Mouse (Mus musculus) hindbrain, embryonic 16.5 days (tissue): ENCODE results near the gene H2-Q10. TPM values are rescaled to one million over a fixed set of nuclear protein-coding genes. Genes with fewer than 3 reads are reported as not detected.
A peak's percentile ranks its signal among the peaks of the same experiment; 100 is the strongest.
"Not testable (repeated sequence)": the region's sequence is repeated elsewhere in the genome, so short reads cannot be mapped to it uniquely, and the experiment has no call there.

ENCODE experiments used
- ATAC-seq: fragments of 200-750 bp; cut with Nextera tagmentation; 2 replicates; pipeline ENCODE4 v1.8.0; 2017; ENCODE audit warnings: moderate TSS enrichment, moderate library complexity
- H3K27ac ChIP-seq: fragments of 300-500 bp; sonication (generic); 2 replicates; pipeline ENCODE4 v1.5.1; 2014; ENCODE audit warnings: low read depth, mild to moderate bottlenecking, control low read depth, low read length, moderate library complexity
- H3K27me3 ChIP-seq: fragments of 300-500 bp; sonication (generic); replicated peaks from 2 replicates; pipeline ENCODE4 v1.6.1; 2014; ENCODE audit warnings: low read length; ENCODE audit not compliant: control insufficient read depth, insufficient read depth
- H3K36me3 ChIP-seq: fragments of 300-500 bp; sonication (generic); 2 replicates; pipeline ENCODE4 v1.6.1; 2014; ENCODE audit warnings: mild to moderate bottlenecking, low read length, moderate library complexity, mixed read lengths; ENCODE audit not compliant: control insufficient read depth, insufficient read depth
- H3K4me1 ChIP-seq: fragments of 300-500 bp; sonication (generic); 2 replicates; pipeline ENCODE4 v1.6.1; 2014; ENCODE audit warnings: low read depth, low read length; ENCODE audit not compliant: control insufficient read depth, insufficient read depth
- H3K4me2 ChIP-seq: fragments of 300-500 bp; sonication (generic); 2 replicates; pipeline ENCODE4 v1.6.1; 2014; ENCODE audit warnings: mild to moderate bottlenecking, low read length, control low read depth, moderate library complexity
- H3K4me3 ChIP-seq: fragments of 300-500 bp; sonication (generic); 2 replicates; pipeline ENCODE4 v1.5.1; 2014; ENCODE audit warnings: mild to moderate bottlenecking, low read length, control low read depth, moderate library complexity
- H3K9ac ChIP-seq: fragments of 300-500 bp; sonication (generic); 2 replicates; pipeline ENCODE4 v1.6.1; 2014; ENCODE audit warnings: low read depth, mild to moderate bottlenecking, control low read depth, low read length, moderate library complexity
- H3K9me3 ChIP-seq: fragments of 300-500 bp; sonication (generic); 2 replicates; pipeline ENCODE4 v1.6.1; 2014; ENCODE audit warnings: mild to moderate bottlenecking, low read length, moderate library complexity; ENCODE audit not compliant: control insufficient read depth
- WGBS: fragments of 180-500 bp; shearing (Covaris S2); extraction: QIAGEN DNeasy Blood & Tissue Kit; methylation state at CpG from one replicate; pipeline ENCODE4 v1.1.7; 2014; 5-methylcytosine and 5-hydroxymethylcytosine counted together
- polyA plus RNA-seq: library from polyadenylated mRNA; unstranded; fragments of >200 nt; fragmentation: Nextera tagmentation; extraction: Ambion mirVana; gene quantifications from 2 replicates; pipeline ENCODE4 v1.2.1, GENCODE M21; 2015

Gene H2-Q10
- polyA plus RNA-seq, 1 experiment from 2014 or later = 0.11 TPM

DNA sequence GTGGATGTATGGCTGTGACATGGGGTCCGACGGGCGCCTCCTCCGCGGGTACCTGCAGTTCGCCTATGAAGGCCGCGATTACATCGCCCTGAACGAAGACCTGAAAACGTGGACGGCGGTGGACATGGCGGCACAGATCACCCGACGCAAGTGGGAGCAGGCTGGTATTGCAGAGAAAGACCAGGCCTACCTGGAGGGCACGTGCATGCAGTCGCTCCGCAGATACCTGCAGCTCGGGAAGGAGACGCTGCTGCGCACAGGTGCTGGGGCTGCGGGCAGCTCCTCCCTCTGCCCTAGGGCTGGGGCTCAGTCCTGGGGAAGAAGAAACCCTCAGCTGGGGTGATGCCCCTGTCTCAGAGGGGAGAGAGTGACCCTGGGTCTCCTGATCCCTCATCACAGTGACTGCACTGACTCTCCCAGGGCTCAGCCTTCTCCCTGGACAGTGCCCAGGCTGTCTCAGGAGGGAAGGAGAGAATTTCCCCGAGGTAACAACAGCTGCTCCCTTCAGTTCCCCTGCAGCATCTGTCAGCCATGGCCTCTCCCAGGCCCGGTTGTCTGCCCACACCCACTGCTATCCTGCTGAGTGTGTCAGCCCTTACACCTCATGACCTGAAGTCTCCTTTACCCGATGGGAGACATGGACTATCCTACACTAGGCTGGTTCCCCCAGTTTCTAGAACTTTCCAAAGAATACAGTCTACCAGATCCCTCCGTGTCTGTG, 29.8 kb upstream of the H2-Q10 start:
- H3K27me3 ChIP-seq, ATAC-seq, H3K27ac ChIP-seq, H3K4me2 ChIP-seq, H3K36me3 ChIP-seq, H3K4me1 ChIP-seq, H3K4me3 ChIP-seq, H3K9me3 ChIP-seq, H3K9ac ChIP-seq: not testable (repeated sequence)
- WGBS = 46% methylated on average over 24 of the region's 27 CpGs

DNA sequence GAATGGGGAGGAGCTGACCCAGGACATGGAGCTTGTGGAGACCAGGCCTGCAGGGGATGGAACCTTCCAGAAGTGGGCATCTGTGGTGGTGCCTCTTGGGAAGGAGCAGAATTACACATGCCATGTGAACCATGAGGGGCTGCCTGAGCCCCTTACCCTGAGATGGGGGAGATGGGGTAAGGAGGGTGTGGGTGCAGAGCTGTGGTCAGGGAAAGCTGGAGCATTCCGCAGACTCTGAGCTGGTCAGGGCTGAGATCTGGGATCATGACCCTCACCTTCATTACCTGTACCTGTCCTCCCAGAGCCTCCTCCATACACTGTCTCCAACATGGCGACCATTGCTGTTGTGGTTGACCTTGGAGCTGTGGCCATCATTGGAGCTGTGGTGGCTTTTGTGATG, 27.5 kb upstream of the H2-Q10 start:
- H3K27ac ChIP-seq, H3K4me3 ChIP-seq, H3K9me3 ChIP-seq, H3K4me2 ChIP-seq, H3K9ac ChIP-seq, H3K36me3 ChIP-seq, H3K4me1 ChIP-seq, ATAC-seq, H3K27me3 ChIP-seq: not testable (repeated sequence)
- 90% methylated on average over 2 of the region's 2 CpGs for WGBS

DNA sequence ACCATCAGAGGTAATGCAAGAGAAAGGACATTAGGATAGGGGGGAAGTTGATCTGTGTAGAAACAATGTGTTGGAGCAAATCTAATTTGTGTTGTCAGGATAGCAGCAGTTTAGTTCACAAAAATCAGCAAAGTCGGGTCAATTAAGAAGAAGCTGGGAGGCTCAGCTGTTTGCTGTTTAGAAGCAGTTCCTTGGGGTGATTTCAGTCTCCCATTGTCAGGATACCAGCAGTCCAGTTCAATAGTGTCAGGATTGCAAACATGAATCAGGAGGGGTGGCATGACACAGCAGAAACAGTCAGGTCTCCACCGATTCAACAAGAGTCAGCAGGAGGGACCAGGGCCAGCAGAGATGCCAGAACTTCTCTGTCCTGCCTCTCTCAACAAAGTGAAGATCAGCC, 25.4 kb upstream of the H2-Q10 start:
- not testable (repeated sequence) for H3K27ac ChIP-seq, H3K9ac ChIP-seq, H3K4me3 ChIP-seq, H3K27me3 ChIP-seq, H3K9me3 ChIP-seq, H3K4me1 ChIP-seq, ATAC-seq, H3K36me3 ChIP-seq, H3K4me2 ChIP-seq
- 91% methylated on average over 2 of the region's 2 CpGs for WGBS

DNA sequence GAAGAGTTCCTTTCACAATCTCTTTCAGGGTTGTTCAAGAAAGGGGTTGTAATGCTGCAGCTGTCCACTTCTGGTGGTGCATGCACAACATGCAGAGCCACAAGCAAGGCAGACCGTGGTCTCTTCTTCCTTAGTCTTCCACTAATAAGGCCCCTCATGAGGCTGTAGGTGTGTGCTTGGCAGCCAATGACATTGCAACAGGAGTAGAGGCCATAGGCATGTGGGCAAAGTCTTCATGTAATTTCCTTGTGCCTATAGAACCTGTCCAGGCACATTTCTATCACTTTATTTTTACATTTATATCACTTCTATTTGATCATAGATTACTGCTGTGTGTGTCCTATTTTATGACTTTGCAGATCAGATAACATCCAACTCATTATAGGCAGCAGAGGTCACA, 11.6 kb upstream of the H2-Q10 start:
- H3K9ac ChIP-seq, H3K4me2 ChIP-seq, H3K4me1 ChIP-seq, H3K27ac ChIP-seq, H3K36me3 ChIP-seq, H3K27me3 ChIP-seq, H3K9me3 ChIP-seq, ATAC-seq, H3K4me3 ChIP-seq: not testable (repeated sequence)
- no CpG with 5 or more reads among the region's 1 CpGs for WGBS

DNA sequence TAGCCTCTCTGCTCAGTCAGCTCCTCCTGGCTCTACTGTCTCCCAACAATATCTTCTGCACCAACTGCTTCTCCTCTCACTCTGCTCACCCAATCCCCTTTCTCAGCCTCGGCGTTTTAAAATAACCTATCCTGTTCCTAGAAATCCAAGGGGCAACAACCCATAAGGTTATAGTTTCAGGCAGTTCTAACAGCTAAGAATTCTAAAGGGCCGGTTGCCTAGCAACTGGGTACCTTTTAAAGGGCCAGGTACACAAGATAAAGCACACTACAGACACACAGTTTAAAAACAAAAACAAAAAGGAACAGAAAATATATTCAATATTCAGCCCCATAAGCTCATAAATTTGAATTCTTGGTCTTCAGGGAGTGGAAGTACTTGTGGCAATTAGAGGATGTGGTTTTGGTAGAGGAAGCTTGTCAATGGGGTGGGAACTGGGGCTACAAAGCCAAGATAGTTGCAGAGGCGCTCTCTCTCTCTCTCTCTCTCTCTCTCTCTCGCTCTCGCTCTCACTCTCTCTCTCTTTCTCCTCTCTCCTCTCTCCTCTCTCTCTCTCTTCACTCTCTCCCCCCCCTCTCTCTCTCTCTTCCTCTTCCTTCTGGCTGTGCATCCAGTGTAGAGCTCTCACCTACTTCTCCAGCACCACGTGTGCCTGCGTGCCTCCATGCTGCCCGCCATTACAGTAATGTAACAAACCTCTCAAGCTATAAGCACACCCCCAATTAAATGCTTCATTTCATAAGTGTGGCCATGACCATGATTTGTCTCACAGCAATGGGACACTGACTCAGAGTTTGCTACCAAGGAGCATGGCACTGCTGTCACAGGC, 9.2 kb upstream of the H2-Q10 start:
- H3K4me1 ChIP-seq, H3K4me2 ChIP-seq, H3K27ac ChIP-seq, H3K27me3 ChIP-seq, H3K4me3 ChIP-seq, H3K36me3 ChIP-seq, H3K9me3 ChIP-seq, H3K9ac ChIP-seq: not testable (repeated sequence)
- ATAC-seq = peak; percentile 91
- WGBS = 60% methylated on average over 3 of the region's 9 CpGs

DNA sequence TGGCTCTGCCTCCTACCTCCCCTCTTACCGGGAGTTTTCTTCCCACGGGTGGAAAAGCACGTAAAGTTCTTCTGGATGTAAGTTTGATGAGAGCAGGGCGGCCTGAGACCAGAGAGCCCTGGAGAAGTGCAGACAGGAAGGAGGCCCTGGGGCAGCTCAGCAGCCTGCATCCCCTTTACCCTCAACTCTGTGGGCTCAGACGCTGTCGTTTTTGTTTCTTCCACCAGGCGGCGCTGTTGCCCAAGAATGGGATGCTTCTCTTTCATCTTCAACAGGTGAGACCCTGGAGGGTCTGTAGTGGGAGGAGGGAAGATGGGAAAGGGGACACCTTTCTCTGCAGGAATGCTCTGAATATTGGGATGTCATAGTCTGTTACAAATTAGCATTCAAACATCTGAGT, 4.2 kb upstream of the H2-Q10 start:
- H3K4me1 ChIP-seq, H3K9ac ChIP-seq, ATAC-seq, H3K9me3 ChIP-seq, H3K36me3 ChIP-seq, H3K4me2 ChIP-seq, H3K27ac ChIP-seq, H3K4me3 ChIP-seq: not testable (repeated sequence)
- H3K27me3 ChIP-seq = peaks cover 17% of the 10 kb centered on the region
- WGBS = 9% methylated on average over 8 of the region's 8 CpGs

DNA sequence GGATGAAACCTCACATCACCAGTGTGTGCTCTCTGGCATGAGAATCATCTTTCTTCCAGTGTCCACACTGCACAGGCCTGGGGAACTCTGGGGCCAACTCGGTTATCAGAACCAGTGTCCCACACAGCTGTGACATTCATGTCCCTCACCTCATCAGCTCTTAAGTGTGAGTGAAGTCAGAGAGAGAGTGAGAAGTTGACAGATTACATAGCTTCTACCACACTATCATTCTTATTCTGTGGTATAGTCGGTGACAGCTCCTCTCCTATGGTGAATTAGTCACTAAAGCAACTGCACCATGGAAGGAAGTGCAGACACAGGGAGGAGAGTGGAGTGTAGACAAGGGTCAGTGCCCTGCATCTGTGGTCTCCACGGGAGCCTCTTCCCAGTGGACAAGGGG, 953 bp upstream of the H2-Q10 start:
- not testable (repeated sequence) for H3K9me3 ChIP-seq, H3K9ac ChIP-seq, H3K4me3 ChIP-seq, H3K4me2 ChIP-seq, H3K36me3 ChIP-seq, H3K27ac ChIP-seq, H3K4me1 ChIP-seq, ATAC-seq
- peaks cover 20% of the 10 kb centered on the region for H3K27me3 ChIP-seq
- WGBS = 62% methylated on average over 3 of the region's 3 CpGs

DNA sequence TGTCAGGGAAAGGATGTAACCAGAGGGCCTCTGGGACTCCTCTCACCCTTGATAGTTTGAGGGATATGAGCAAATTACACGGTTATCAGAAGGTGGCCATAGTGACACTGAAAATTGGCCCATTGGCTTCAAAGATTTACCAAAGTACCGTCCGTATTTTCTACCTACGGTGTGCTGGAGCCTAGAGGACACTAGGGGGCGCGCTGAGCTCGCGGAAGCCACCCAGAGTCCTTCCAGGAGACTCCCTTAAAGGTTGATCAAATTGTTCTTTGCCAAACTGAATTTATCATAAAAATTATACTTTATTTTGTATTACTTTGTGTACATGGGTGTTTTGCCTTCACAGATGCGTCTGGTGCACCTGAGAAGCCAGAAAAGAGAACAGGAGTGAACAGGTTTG, 14.2 kb downstream of the H2-Q10 start:
- ATAC-seq = 0 out of 2 replicates have a peak, but pooled peaks have one; percentile 56
- no peaks in the 10 kb centered on the region for H3K27me3 ChIP-seq
- 0 out of 2 replicates have a peak overlapping the region, but pooled peaks have one; percentile 10 for H3K4me2 ChIP-seq
- no peaks in the 10 kb centered on the region for H3K9me3 ChIP-seq
- H3K4me3 ChIP-seq = no peak overlapping the region
- under 1% methylated on average over 9 of the region's 9 CpGs for WGBS
- H3K9ac ChIP-seq = no peak overlapping the region
- no peaks in the 10 kb centered on the region for H3K36me3 ChIP-seq
- no peaks in the 10 kb centered on the region for H3K4me1 ChIP-seq
- no peak overlapping the region for H3K27ac ChIP-seq

DNA sequence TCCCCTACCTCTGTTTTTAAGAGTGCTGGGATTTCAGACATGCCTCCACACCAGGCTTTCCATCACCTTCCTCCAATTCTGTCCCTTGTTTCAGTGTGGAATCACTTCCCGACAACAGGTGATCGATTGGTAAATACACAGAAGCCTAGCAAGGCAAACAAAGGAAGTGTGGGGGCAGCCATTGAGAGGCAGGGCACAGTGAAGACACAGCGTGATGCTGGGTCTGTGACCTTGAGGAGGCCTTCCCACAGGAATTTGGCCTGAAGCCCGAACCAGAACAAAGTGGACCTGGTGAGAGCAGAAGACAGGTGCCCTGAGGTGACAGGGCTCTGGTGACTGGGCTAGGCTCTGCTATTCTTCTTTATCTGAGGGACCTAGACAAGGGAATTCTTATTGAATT, 15.8 kb downstream of the H2-Q10 start:
- peak overlapping the region; percentile 0; the same call in 1 of the 2 replicates for H3K9ac ChIP-seq
- H3K4me1 ChIP-seq = no peaks in the 10 kb centered on the region
- H3K27me3 ChIP-seq = no peaks in the 10 kb centered on the region
- 23% methylated on average over 4 of the region's 4 CpGs for WGBS
- H3K9me3 ChIP-seq = no peaks in the 10 kb centered on the region
- no peaks in the 10 kb centered on the region for H3K36me3 ChIP-seq
- no peak overlapping the region for H3K27ac ChIP-seq
- H3K4me3 ChIP-seq = no peak overlapping the region
- ATAC-seq = no peak
- no peak overlapping the region for H3K4me2 ChIP-seq
